Mouse (Mus musculus) Muller cell, postnatal 12 days (primary cell): ENCODE results near the gene Sigmar1.
A peak's percentile ranks its signal among the peaks of the same experiment; 100 is the strongest.

ENCODE experiments used
- DNase-seq: peaks from one replicate; pipeline ENCODE4 v3.0.0-alpha.2; 2015; ENCODE audit errors: inconsistent ontology term

Gene Sigmar1

GRCm38 (mm10) chr4:41756440-41756839 lies 483 bp upstream of the Sigmar1 start:
- DNase-seq = no peak

DNA sequence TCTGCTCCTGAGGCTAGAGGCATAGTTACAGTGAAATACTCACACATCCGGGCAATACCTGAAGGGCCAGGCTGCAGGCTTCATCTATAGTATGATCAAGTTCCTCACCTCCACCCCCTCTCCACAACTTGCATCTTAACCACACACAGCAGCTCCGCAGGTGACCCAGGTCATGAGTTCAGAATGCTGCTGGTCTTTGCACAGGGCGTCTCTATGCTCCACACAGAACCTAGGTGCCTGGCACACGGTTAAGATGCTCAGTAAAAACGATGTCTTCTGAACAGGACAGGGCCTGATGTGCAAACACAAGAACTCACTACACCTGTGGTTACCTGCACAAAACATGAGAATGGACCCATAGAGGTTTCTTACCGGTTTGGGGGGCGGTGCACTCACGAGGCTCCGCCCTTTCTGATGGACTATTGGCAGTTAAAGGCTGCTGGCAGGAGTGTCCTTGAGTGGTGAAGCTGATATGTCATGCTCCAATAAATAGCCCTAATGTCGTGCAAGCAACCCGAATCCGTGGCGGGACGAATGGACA lies 1.1 kb downstream of the Sigmar1 start, which contains the start of gene Galt:
Gene Galt, plus strand, starts transcription at position 432 of the 541 bp plus-strand sequence.
- DNase-seq = no peak

DNA sequence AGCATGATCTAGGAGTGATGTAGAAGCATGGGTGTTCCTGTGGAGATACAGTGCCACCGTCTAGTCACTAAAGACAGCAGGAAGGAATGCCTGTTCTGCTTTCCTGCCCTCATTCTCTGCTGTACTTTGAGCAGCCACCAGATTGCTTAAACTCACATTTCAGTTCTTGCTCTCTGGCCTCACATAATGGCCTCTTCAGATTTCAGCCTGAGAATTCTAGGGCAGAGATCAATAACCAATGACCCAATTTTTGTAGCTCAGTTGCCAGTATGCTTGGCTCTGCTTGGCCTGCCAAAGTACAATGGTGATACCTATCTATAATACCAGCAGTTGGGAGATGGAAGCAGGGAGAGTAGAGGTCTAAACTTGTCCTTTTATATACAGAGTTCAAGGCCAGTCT lies 10.9 kb downstream of the Sigmar1 start:
- no peak for DNase-seq

GRCm38 (mm10) chr4:41744131-41744530 lies 11.8 kb downstream of the Sigmar1 start:
- DNase-seq = no peak

DNA sequence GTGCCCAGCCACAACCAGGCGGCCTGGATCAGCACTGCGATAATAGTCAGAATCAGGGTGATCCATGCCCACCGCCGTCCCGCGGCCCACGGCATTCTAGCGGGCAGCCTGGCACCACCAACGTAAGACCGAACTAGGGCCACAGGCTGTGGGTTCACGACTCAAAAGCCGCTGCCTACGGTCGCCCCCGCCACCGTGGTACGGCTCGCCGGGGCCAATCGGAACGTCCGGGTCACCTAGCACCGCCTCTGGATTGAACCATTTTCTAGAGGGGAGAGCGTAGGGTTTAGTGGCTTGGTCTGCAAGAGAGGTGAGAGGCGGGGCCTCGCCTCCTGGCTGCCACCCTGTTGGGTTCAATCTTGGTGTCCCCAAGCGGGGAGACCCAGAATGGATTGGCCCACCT lies 14.8 kb downstream of the Sigmar1 start:
- DNase-seq = peak; percentile 98

GRCm38 (mm10) chr4:41740380-41741157 lies 15.4 kb downstream of the Sigmar1 start:
- DNase-seq = no peak

GRCm38 (mm10) chr4:41739260-41739659 lies 16.7 kb downstream of the Sigmar1 start:
- DNase-seq = no peak

- DNase-seq = no peak
These were observed 17.7 kb downstream of the Sigmar1 start for GRCm38 (mm10) chr4:41738256-41738603.

DNA sequence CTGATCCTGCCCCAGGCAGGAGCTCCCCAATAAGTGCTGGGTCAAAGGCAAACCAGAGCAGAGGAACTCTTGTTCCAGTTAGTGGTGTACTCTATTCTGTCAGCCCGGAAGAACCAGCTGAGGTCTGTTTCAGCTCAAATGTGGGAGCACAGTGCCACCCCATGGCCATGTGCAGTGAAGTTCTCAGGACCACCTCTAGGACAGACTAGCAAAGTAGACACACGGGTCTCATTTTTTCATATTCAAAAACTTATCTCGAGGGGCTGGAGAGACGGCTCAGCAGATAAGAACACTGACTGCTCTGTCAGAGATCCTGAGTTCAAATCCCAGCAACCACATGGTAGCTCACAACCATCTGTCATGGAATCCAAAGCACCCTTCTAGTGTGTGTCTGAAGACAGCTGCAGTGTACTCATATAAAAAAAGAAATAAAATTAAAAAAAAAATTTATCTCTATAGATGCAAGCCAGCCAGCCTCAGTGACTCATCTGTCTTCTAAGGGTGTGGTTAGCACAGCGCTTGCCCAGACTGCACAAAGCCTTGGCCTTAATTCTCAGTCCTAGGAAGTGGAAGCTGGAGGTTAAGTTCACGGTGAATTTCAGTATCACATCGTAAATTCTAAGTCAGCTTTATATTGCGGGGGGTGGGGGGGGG lies 18.2 kb downstream of the Sigmar1 start:
- peak; percentile 66 for DNase-seq

- peak; percentile 47 for DNase-seq
These were observed 24.7 kb downstream of the Sigmar1 start, which contains the start of gene Arid3c for GRCm38 (mm10) chr4:41731052-41731765. Gene Arid3c, minus strand, starts transcription at chr4:41731142.

GRCm38 (mm10) chr4:41726826-41727621 lies 28.9 kb downstream of the Sigmar1 start:
- DNase-seq = no peak

GRCm38 (mm10) chr4:41722918-41723351 lies 33.0 kb downstream of the Sigmar1 start, which contains the start of gene Dctn3:
Gene Dctn3, minus strand, starts transcription at chr4:41723170.
- DNase-seq = peak; percentile 90

DNA sequence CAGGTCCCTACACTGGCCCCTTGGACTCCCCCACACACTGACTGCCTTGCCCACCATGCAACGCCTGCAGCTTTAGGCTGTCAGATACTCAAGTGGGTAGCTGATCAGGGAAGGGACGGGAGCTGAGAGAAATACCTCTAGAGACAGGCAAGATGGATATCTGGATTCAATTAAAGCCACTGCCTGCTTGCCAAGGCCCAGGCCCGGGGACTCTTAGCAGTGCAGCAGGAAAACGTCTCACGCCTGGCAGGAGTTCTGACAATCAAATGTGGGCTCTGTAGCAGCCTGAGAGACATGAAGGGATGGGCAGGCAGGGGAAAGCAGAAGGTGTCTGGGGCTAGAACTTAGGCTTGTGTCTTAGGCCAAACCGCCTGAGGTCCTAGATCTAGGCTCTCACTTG lies 39.1 kb downstream of the Sigmar1 start:
- no peak for DNase-seq

DNA sequence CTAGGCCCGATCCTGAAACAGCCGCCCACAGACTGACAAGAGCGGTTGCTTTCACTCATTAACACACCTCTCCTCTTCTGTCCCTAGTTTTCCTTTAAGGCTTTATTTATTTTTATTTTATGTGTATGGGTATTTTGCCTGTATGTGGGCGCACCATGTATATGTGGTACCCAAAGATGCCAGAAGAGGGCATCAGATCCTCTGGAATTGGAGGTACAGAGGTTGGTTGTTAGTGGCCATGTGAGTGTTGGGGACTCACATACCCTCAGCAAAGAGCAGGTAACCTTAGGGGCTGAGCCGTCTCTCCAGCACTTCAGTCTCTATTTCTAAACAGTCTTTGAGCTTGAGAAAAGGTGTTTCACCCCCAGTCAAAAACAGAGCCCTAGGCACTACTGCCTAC lies 40.4 kb downstream of the Sigmar1 start:
- no peak for DNase-seq

GRCm38 (mm10) chr4:41715082-41715481 lies 40.9 kb downstream of the Sigmar1 start:
- DNase-seq = no peak

GRCm38 (mm10) chr4:41714276-41714675 lies 41.7 kb downstream of the Sigmar1 start:
- DNase-seq = no peak

DNA sequence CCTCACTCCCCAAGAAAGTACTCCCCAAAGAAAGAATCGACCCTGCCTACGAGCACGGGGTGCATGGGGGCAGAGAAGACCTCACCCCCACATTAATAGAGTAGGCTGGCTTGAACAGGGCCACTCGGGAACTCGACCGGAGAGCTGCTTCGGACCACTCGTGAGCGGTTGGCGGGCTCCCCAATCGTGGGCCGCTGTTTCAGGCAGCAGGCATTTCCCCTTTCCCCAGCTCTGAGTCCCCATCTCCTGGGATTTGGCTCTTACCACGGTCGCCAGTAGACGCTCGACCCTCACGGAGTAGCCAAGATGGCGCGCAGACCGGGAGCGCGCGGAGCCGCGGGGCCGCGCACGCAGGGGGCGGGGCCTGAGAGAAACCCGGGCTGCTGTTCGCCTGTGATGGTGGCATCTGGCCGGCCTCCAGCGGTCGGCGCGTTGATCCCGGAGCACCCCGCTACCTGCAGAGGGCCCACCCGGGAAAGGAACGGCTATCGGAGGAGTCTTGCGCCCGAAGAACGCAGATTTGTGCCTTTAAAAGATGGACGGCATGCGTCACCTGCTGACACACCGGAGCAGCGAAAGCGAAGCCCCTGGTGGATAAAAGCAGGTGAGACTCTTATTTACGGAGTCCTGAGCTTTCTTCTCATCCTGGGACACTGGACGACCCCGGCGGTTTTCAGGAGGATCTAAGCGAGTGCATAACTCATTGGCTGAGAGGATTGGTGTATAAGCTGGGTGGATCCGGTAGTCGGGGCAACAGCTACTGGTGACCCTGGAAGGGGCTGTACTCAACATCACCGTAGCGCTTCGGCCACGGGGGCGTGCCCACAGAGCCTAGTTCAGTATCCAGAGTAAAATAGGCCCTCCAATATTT lies 42.5 kb downstream of the Sigmar1 start, which contains the start of gene Rpp25l:
Gene Rpp25l, minus strand, starts transcription at position 338 of the 871 bp plus-strand sequence.
- DNase-seq = peak; percentile 88

DNA sequence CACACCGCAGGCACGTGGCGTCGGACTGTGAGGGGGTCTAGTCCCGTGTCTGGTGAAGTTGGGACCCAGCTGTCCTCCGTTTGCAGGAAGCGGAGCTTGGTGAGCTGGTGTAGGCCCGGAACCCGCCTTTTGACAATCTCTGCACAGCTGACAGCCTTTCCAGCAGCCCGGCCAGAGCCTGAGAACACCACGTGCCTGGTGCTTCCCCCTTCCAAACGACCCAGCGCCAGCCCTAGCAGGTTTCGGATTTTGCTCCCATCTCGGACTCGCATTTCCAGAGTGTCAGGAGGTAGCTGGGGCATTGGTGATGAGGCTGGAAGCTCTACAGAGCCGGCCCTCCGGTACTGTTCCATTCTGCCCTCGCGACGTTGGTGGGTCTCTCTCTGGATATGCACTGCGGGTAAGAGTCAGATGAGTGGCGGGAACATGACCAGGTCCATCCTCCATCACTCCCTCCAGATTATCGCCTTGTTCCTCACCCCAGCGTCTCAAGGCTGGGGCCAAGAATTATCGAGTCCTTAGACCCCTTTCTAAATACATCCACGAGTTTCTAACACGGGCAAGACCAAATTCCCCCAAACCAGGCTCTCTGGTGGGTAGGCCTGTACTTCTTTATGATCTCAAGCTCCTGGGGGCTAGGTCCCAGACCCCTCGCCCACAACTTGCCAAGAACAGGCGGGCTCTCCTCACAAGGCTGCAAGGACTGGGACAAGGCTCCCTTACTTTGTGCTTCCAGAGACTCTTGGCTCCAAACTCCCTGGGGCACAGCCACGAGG lies 43.3 kb downstream of the Sigmar1 start:
- DNase-seq = no peak

GRCm38 (mm10) chr4:41711705-41712375 lies 44.1 kb downstream of the Sigmar1 start:
- DNase-seq = no peak
